Mouse (Mus musculus) layer of hippocampus, postnatal 10 days (tissue): ENCODE data around the gene Slc36a2. TPM values are rescaled to one million over a fixed set of nuclear protein-coding genes. Genes with fewer than 3 reads are reported as not detected.

Experiments used
- total RNA-seq, 2 experiments: library from RNA; stranded (reverse); gene quantifications; 2 replicates each; pipeline ENCODE4 v1.2.3; 2021

The Slc36a2 gene
- total RNA-seq, 2 experiments from 2014 or later = 0.37 to 0.71 TPM

Other genes with a start within 250 kb of the Slc36a2 start
- 10 to 100 TPM; 29.0 to 32.2 TPM for gene Tnip1, start 222.2 kb downstream of the Slc36a2 start, total RNA-seq
- 10 to 100 TPM; 88.4 to 88.7 TPM for gene Anxa6, start 151.6 kb downstream of the Slc36a2 start, total RNA-seq
- under 1 TPM; 0.40 to 0.59 TPM for gene Ccdc69, start 106.9 kb downstream of the Slc36a2 start, total RNA-seq
- gene Gm2a, start 87.0 kb downstream of the Slc36a2 start, total RNA-seq = 10 to 100 TPM; 51.5 to 51.9 TPM
- gene Slc36a3, start 33.4 kb downstream of the Slc36a2 start, total RNA-seq = not detected
- 10 to 100 TPM; 49.9 to 55.4 TPM for gene Slc36a1, start 19.3 kb upstream of the Slc36a2 start, total RNA-seq
- under 1 TPM; 0.38 to 0.43 TPM for gene Fat2, start 151.5 kb upstream of the Slc36a2 start, total RNA-seq
- gene Sparc, start 238.1 kb upstream of the Slc36a2 start, total RNA-seq = 100 to 1,000 TPM; 378 to 402 TPM